In genomic region chr2:47785848-47786247, GRCm38 (mm10) we compare ENCODE assay signal across 9 mouse cellular contexts.
DNase-seq lines count a peak whose midpoint lies in the region; ATAC-seq lines count a peak whose summit lies in the region.
"Had no signal": no experiment of that assay in that cellular context is flagged by ENCODE, and none has a peak within 500 bp of the region (broad histone marks: within the 10 kb centered on the region; RNA-seq: fewer than 3 reads in every experiment).

No protein-coding gene starts in this region.

- peak; percentile 49; the same call in 1 of the 2 replicates for ATAC-seq in forebrain, embryonic 12.5 days (ENCODE audit: low FRiP score)
- ATAC-seq in forebrain, embryonic 16.5 days = no peak

- no peaks in the 10 kb centered on the region for H3K4me1 ChIP-seq in forebrain, embryonic 12.5 days
- no peaks in the 10 kb centered on the region for H3K4me1 ChIP-seq in forebrain, embryonic 16.5 days (replicated peaks; ENCODE audit: control insufficient read depth, insufficient read depth, low read length)
- H3K4me1 ChIP-seq: limb, embryonic 15.5 days had no signal

- no peak overlapping the region for H3K9ac ChIP-seq in forebrain, embryonic 12.5 days
- H3K9ac ChIP-seq in forebrain, embryonic 16.5 days (replicated peaks; ENCODE audit: low read depth, low read length) = no peak overlapping the region
- H3K9ac ChIP-seq: limb, embryonic 15.5 days had no signal

- no peaks in the 10 kb centered on the region for H3K36me3 ChIP-seq in forebrain, embryonic 12.5 days (replicated peaks)
- H3K36me3 ChIP-seq in forebrain, embryonic 16.5 days (ENCODE audit: control insufficient read depth, insufficient read depth) = no peaks in the 10 kb centered on the region
- H3K36me3 ChIP-seq: limb, embryonic 15.5 days had no signal

- no peaks in the 10 kb centered on the region for H3K27me3 ChIP-seq in forebrain, embryonic 12.5 days
- H3K27me3 ChIP-seq in forebrain, embryonic 16.5 days (replicated peaks; ENCODE audit: control insufficient read depth, insufficient read depth, low read length) = no peaks in the 10 kb centered on the region
- H3K27me3 ChIP-seq: limb, embryonic 15.5 days had no signal

- H3K4me2 ChIP-seq in forebrain, embryonic 12.5 days = no peak overlapping the region
- no peak overlapping the region for H3K4me2 ChIP-seq in forebrain, embryonic 16.5 days (ENCODE audit: low read length)
- H3K4me2 ChIP-seq: limb, embryonic 15.5 days had no signal

- 3% methylated on average over 3 of the region's 3 CpGs for WGBS in forebrain, embryonic 12.5 days
- 6% methylated on average over 3 of the region's 3 CpGs for WGBS in forebrain, embryonic 16.5 days

- H3K9me3 ChIP-seq in forebrain, embryonic 12.5 days = no peaks in the 10 kb centered on the region
- no peaks in the 10 kb centered on the region for H3K9me3 ChIP-seq in forebrain, embryonic 16.5 days (ENCODE audit: control insufficient read depth, low read length)
- H3K9me3 ChIP-seq: limb, embryonic 15.5 days had no signal

- H3K27ac ChIP-seq in forebrain, embryonic 12.5 days = no peak overlapping the region
- no peak overlapping the region for H3K27ac ChIP-seq in forebrain, embryonic 16.5 days (ENCODE audit: low read length)
- H3K27ac ChIP-seq: limb, embryonic 15.5 days had no signal

- no peak overlapping the region for H3K4me3 ChIP-seq in forebrain, embryonic 12.5 days (replicated peaks)
- no peak overlapping the region for H3K4me3 ChIP-seq in forebrain, embryonic 16.5 days (replicated peaks; ENCODE audit: low read length)
- H3K4me3 ChIP-seq: limb, embryonic 15.5 days had no signal

- DNase-seq in 3T3-L1 (ENCODE audit: low read depth, low spot score) = peak; percentile 71
- DNase-seq in adrenal gland, postnatal 36 days = peak; percentile 24 to 47
- DNase-seq in forelimb bud, embryonic 11.5 days (ENCODE audit: low read depth, low spot score) = peak; percentile 42
- DNase-seq in kidney, postnatal 10 days = peak; percentile 73
- peak; percentile 39 to 43 for DNase-seq in lung, adult 18-20 months
- peak; percentile 56 for DNase-seq in right cerebral cortex, postnatal 4 days
